Mouse (Mus musculus): ENCODE data around the gene Sycp3.
"Not testable (repeated sequence)": the region's sequence is repeated elsewhere in the genome, so short reads cannot be mapped to it uniquely, and the experiment has no call there.

The Sycp3 gene

DNA sequence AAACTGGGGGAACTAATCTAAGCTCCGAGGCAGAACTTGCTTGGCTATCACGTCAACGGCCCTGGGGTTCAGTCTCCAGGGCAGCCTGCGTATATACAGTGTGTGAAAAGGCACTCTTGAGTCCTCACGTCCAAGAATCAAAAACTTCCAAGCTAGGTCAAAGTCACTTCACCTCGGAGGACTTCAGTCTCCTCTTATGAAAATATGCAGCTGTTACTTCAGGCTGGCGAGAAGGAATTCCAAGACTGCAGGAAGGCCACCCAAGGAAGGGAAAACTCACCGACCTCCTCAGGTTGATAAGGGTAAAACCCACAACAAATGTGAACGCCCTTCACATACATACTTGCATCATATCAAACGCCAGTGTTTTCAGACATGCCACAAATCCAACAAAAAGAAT lies 42.0 kb downstream of the Sycp3 start:
- peak; percentile 49 for DNase-seq (ENCODE audit: low spot score)

DNA sequence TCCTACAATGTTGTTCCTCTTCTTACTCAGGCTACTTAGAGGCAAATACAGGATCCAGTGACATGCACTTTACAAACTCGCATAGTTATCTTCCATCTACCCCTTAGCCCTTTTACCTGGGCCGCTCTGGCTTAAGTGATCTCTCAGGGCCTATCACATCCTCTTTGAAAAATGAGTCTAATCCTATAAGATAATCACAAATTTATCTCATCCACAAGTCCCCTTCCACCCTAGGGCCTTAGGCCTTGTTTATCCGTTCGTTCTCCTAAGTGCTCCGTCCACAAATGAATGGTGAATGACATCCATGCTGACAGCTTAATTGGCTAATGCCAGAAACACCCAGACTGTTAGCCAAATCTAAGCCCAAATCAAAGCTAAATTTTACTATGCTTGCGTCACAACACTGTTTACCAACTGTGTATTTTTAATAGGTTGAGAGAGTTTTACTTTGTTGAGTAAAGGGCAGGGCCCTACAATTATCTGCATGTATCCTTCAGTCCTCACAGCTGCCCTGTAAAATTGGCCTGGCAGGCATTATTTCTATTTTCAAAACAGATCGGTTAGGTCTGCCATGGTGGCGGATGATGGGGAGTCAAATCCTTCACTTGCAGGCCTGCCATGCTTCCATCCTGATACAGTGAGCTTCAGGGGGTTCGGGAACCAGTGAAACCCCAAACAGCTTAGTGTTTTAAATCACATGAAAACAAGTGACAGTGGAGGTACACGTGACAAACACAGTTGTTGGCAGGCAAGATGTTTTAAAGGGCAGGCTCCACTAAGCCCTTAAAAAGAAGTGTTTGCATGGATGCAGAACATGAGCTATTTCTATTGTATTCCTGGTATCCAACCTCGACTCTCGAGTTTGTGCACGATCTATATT lies 42.8 kb downstream of the Sycp3 start:
- no peak for DNase-seq (ENCODE audit: low spot score)

- no peak for DNase-seq (ENCODE audit: low spot score)
These were observed 43.5 kb downstream of the Sycp3 start for GRCm38 (mm10) chr10:88502919-88503318.

- peak; percentile 80 for DNase-seq (ENCODE audit: low spot score)
These were observed 44.3 kb downstream of the Sycp3 start, which contains the start of gene Chpt1 for GRCm38 (mm10) chr10:88503421-88504314. Gene Chpt1, minus strand, starts transcription at chr10:88504073.

DNA sequence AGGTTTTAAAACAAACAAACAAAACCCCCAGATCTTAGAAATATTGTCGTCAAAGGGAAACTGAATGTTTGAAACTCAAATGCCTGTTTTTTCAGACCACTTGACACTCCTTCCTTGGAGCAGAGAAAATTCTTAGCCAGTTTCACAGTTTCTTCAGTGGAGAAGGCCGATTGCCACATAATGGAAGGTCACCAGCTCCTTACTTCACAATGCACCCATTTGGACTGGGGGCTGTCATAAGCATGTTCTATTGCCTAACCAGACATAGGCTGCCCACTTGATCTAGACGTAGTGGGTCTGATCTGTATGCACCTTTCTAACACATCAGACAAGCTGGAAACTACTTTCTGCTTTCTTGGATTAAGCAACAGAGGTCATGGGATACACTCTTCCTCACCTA lies 45.1 kb downstream of the Sycp3 start:
- DNase-seq (ENCODE audit: low spot score): peak; percentile 37

DNA sequence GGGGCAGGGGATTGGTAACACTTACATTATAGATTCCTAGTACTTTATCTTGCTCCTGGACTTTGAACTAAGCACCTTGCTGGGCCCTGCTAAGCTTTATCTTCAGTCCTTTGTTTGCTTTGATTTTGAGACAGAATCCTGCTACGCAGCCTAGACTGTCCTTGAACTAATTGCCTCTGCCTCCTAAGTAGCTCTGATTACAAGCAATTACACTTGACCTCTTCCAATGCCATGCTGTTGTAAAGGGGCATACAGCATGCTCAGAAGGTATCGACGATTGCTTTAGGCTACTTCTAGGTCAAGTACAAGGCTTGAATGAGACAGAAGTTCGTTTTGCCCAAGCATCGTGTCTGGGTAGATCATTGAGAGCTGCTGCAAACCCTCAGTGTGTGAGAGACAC lies 45.9 kb downstream of the Sycp3 start:
- DNase-seq (ENCODE audit: low spot score): no peak

DNA sequence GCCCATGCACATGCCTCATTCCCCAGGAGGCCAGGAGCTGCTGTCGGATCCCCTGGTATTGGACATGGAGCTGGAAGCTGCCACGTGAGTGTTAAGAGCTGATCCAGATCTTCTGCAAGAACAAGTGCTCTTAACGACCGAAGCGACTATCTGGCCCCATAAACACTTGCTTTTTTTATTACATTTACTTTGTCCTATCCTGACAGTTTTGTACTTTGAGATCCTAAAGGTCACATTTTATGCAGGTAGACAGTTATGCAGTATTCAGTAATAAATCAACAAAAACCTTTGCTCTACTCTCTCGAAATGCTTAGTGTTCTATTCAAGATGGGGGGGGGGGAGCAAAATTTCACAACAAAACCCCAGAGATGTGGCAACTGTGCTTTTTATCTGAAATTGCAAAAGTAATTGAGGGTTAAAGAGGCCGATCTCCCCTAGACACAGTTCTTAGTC lies 48.3 kb downstream of the Sycp3 start:
- no peak for DNase-seq (ENCODE audit: low spot score)

DNA sequence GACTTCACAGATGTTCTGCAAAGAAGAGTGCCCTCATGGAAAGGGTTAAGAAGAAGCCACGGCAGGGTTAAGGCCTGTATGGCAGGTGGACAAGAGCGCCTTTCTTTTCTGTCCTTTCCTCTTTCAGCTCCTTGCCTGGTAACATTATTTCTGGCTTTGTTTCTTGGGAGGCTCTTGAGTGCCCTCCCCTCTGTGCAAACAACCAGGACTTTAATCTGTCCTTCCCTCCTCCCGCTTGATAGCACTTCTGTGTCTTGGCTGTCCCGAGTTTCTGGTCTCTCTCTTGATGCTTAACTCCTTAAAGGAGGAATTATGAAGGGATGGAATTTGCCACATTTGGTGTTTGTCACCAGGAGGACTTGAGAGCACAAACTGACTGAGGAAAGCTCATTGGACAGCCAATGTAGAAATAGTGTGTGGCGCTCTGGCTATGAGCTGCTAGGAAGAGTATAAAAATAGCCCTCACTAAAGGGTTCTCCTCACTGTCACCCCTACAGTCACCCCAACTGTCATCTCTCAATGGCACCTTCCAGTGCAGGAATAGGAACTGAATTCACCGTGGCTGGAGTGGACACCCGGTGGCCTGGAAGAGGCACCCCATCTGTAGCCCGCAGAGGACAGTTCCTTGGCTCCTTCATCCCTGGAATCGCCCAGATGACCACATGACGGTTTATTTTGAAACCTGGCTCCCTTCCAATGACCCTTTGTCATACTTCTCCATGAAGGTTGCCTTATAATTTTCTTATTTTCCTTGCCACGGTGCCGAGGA lies 51.3 kb downstream of the Sycp3 start:
- DNase-seq (ENCODE audit: low spot score): peak; percentile 61

DNA sequence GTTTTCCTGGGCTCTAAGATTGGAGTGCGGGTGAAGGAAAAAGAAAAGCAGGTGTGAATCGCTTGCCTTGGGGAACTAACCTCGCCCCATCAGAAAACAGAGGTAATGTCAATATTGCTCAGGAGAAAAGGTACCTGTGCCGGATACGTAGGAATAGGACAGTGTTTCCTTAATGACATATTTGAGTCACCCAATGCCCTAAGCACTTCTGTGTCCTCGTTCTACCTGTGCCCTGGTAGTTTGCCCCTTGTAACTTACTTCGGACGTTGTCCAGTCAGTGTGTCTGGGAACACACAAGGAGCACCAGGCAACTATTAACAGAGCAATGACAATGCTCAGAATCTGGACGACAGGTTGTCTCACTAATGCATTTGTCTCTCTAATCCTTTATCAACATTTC lies 52.0 kb downstream of the Sycp3 start:
- DNase-seq (ENCODE audit: low spot score): no peak

DNA sequence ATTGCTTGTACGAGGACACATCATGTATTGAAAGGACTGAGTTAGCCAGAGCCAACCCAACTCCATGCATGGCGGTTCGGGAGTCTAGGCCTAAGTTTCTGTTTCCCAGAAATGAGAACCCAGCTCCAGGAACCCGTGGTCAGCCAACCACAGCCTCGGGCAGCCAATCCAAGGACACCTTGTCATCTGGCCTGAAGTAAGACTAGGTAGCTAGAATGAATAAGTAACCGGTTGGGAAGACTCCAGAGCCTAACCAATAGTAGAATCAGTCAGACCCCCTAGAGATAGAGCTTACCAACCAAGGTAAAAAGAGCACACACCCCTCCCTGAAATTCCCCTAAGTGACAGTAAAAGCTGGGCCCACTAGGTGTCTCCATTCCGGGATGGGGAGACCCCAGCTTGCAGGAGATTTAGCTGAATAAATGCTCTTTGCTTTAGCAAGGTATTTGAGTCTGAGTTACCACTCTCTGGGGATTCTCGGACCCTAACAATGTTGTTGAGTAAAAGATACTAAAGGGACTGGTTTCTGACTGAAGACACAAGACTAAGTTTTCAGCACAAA lies 54.3 kb downstream of the Sycp3 start:
- no peak for DNase-seq (ENCODE audit: low spot score)

GRCm38 (mm10) chr10:88514495-88514894 lies 55.1 kb downstream of the Sycp3 start:
- DNase-seq (ENCODE audit: low spot score): peak; percentile 64

- DNase-seq (ENCODE audit: low spot score): not testable (repeated sequence)
These were observed 55.7 kb downstream of the Sycp3 start for GRCm38 (mm10) chr10:88515049-88515448.

DNA sequence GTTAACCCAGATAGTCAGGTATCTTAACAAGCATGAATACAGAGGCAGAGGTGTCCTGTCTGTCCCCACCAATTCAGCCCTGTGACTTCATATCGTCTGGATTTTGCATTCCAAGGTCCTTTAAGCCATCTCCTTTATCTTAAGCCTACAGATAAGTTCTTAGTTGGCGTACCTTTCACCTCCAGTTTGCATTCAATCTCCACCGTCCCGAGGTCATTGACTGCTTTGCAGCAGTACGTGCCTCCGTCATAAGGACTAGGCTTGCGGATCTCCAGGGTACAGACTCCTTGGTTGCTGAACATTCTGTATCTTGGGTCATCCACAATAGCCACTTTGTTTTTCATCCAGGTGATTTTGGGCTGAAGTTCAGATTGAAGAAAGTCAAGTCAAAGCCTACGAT lies 63.4 kb downstream of the Sycp3 start:
- no peak for DNase-seq (ENCODE audit: low spot score)
